Mouse (Mus musculus) neural tube, embryonic 13.5 days (tissue): ENCODE results near the gene Calhm6. TPM values are rescaled to one million over a fixed set of nuclear protein-coding genes. Genes with fewer than 3 reads are reported as not detected.

Experiments used
- ATAC-seq: fragments of 200-750 bp; cut with Nextera tagmentation; 2 replicates; pipeline ENCODE4 v1.8.0; 2017; ENCODE audit warnings: low read depth, mild to moderate bottlenecking, moderate TSS enrichment, moderate library complexity
- H3K27ac ChIP-seq: fragments of 300-500 bp; sonication (generic); replicated peaks from 2 replicates; pipeline ENCODE4 v1.5.1; 2015; ENCODE audit warnings: moderate library complexity, mild to moderate bottlenecking, inconsistent platforms
- H3K27me3 ChIP-seq: fragments of 300-500 bp; sonication (generic); 2 replicates; pipeline ENCODE4 v1.6.1; 2015; ENCODE audit warnings: mild to moderate bottlenecking, inconsistent platforms
- H3K36me3 ChIP-seq: fragments of 300-500 bp; sonication (generic); 2 replicates; pipeline ENCODE4 v1.6.1; 2015; ENCODE audit warnings: mild to moderate bottlenecking, inconsistent platforms
- H3K4me1 ChIP-seq: fragments of 300-500 bp; sonication (generic); replicated peaks from 2 replicates; pipeline ENCODE4 v1.6.1; 2015; ENCODE audit warnings: inconsistent platforms
- H3K4me2 ChIP-seq: fragments of 300-500 bp; sonication (generic); 2 replicates; pipeline ENCODE4 v1.6.1; 2015; ENCODE audit warnings: inconsistent platforms, mild to moderate bottlenecking, moderate library complexity
- H3K4me3 ChIP-seq: fragments of 300-500 bp; sonication (generic); 2 replicates; pipeline ENCODE4 v1.5.1; 2015; ENCODE audit warnings: mild to moderate bottlenecking, inconsistent platforms
- H3K9ac ChIP-seq: fragments of 300-500 bp; sonication (generic); 2 replicates; pipeline ENCODE4 v1.6.1; 2015; ENCODE audit warnings: moderate library complexity, mild to moderate bottlenecking, inconsistent platforms
- H3K9me3 ChIP-seq: fragments of 300-500 bp; sonication (generic); 2 replicates; pipeline ENCODE4 v1.6.1; 2016; ENCODE audit warnings: inconsistent platforms
- WGBS: fragments of 180-500 bp; shearing (Covaris S2); methylation state at CpG from one replicate; pipeline ENCODE4 v1.1.7; 2015; 5-methylcytosine and 5-hydroxymethylcytosine counted together
- polyA plus RNA-seq: library from polyadenylated mRNA; unstranded; fragments of >200 nt; fragmentation: Nextera tagmentation; extraction: Ambion mirVana; gene quantifications from 2 replicates; pipeline ENCODE4 v1.2.1, GENCODE M21; 2015

Calhm6 gene
- polyA plus RNA-seq: 0.24 and 0.92 TPM in 2 replicates

GRCm38 (mm10) chr10:34127392-34128378, at the start of gene Calhm6:
Gene Calhm6, minus strand, starts transcription at chr10:34127984.
- H3K4me1 ChIP-seq: peaks cover 9% of the 10 kb centered on the region; the same call in 1 of the 2 replicates
- peak; percentile 88 for ATAC-seq
- H3K27ac ChIP-seq: no peak within 1 kb of the TSS
- peak within 1 kb of the TSS; percentile 79 for H3K4me2 ChIP-seq
- no peaks in the 10 kb centered on the region for H3K27me3 ChIP-seq
- H3K4me3 ChIP-seq: peak within 1 kb of the TSS; percentile 52
- H3K9me3 ChIP-seq: 0 out of 2 replicates have a peak, but pooled peaks cover 3% of the 10 kb centered on the region
- H3K36me3 ChIP-seq: no peaks in the 10 kb centered on the region
- 17% methylated on average over 44 of the region's 44 CpGs for WGBS
- H3K9ac ChIP-seq: peak within 1 kb of the TSS; percentile 66

- Histone ChIP-seq H3K4me1 (no peaks in the 10 kb centered on the region), H3K4me2 (no peak overlapping the region), H3K9me3 (no peaks in the 10 kb centered on the region), H3K4me3 (no peak overlapping the region), H3K36me3 (no peaks in the 10 kb centered on the region), H3K27me3 (no peaks in the 10 kb centered on the region), H3K27ac (no peak overlapping the region), H3K9ac (no peak overlapping the region)
- no peak for ATAC-seq
- WGBS: 59% methylated on average over 8 of the region's 8 CpGs
Measured at GRCm38 (mm10) chr10:34175870-34176606, 48.3 kb upstream of the Calhm6 start.

GRCm38 (mm10) chr10:34172663-34173282, 45.0 kb upstream of the Calhm6 start:
- Histone ChIP-seq H3K27me3 (no peaks in the 10 kb centered on the region), H3K27ac (no peak overlapping the region), H3K9me3 (no peaks in the 10 kb centered on the region), H3K4me1 (no peaks in the 10 kb centered on the region), H3K9ac (no peak overlapping the region), H3K4me3 (no peak overlapping the region), H3K36me3 (no peaks in the 10 kb centered on the region), H3K4me2 (no peak overlapping the region)
- WGBS: 82% methylated on average over 4 of the region's 4 CpGs
- ATAC-seq: no peak

- ATAC-seq: no peak
- 89% methylated on average over 4 of the region's 4 CpGs for WGBS
- no peak overlapping the region for H3K27ac ChIP-seq
Measured at GRCm38 (mm10) chr10:34171660-34172059, 43.9 kb upstream of the Calhm6 start.

GRCm38 (mm10) chr10:34171191-34171590, 43.4 kb upstream of the Calhm6 start:
- Histone ChIP-seq H3K9me3 (no peaks in the 10 kb centered on the region), H3K4me3 (no peak overlapping the region), H3K4me1 (no peaks in the 10 kb centered on the region), H3K27me3 (no peaks in the 10 kb centered on the region), H3K4me2 (no peak overlapping the region), H3K9ac (no peak overlapping the region), H3K27ac (no peak overlapping the region), H3K36me3 (no peaks in the 10 kb centered on the region)
- 91% methylated on average over 3 of the region's 3 CpGs for WGBS
- ATAC-seq: no peak

More at GRCm38 (mm10) chr10:34171660-34172059, 43.9 kb upstream of the Calhm6 start:
- no peaks in the 10 kb centered on the region for H3K4me1 ChIP-seq
- H3K4me2 ChIP-seq: no peak overlapping the region
- H3K9ac ChIP-seq: no peak overlapping the region
- no peaks in the 10 kb centered on the region for H3K9me3 ChIP-seq
- H3K27me3 ChIP-seq: no peaks in the 10 kb centered on the region
- no peaks in the 10 kb centered on the region for H3K36me3 ChIP-seq
- no peak overlapping the region for H3K4me3 ChIP-seq

GRCm38 (mm10) chr10:34166971-34167370, 39.2 kb upstream of the Calhm6 start:
- Histone ChIP-seq H3K27ac (no peak overlapping the region), H3K9ac (no peak overlapping the region), H3K9me3 (no peaks in the 10 kb centered on the region), H3K4me1 (no peaks in the 10 kb centered on the region), H3K4me3 (no peak overlapping the region), H3K4me2 (no peak overlapping the region), H3K36me3 (no peaks in the 10 kb centered on the region), H3K27me3 (no peaks in the 10 kb centered on the region)
- ATAC-seq: no peak
- WGBS: 87% methylated on average over 2 of the region's 2 CpGs

GRCm38 (mm10) chr10:34155796-34156554, 28.2 kb upstream of the Calhm6 start:
- 77% methylated on average over 12 of the region's 12 CpGs for WGBS
- Histone ChIP-seq H3K4me3 (no peak overlapping the region), H3K27me3 (no peaks in the 10 kb centered on the region), H3K4me2 (no peak overlapping the region), H3K27ac (no peak overlapping the region), H3K9ac (no peak overlapping the region), H3K9me3 (no peaks in the 10 kb centered on the region), H3K4me1 (no peaks in the 10 kb centered on the region), H3K36me3 (no peaks in the 10 kb centered on the region)
- ATAC-seq: no peak

GRCm38 (mm10) chr10:34151827-34152226, 24.0 kb upstream of the Calhm6 start:
- H3K27me3 ChIP-seq: no peaks in the 10 kb centered on the region
- H3K4me3 ChIP-seq: no peak overlapping the region
- no peaks in the 10 kb centered on the region for H3K36me3 ChIP-seq
- no peak overlapping the region for H3K27ac ChIP-seq
- H3K4me2 ChIP-seq: no peak overlapping the region
- peaks cover 6% of the 10 kb centered on the region; the same call in 1 of the 2 replicates for H3K4me1 ChIP-seq
- no peak for ATAC-seq
- H3K9ac ChIP-seq: no peak overlapping the region
- no peaks in the 10 kb centered on the region for H3K9me3 ChIP-seq
- WGBS: 89% methylated on average over 3 of the region's 3 CpGs

GRCm38 (mm10) chr10:34150454-34150853, 22.7 kb upstream of the Calhm6 start:
- WGBS: 39% methylated on average over 6 of the region's 6 CpGs
- Histone ChIP-seq H3K4me3 (no peak overlapping the region), H3K4me1 (peaks cover 6% of the 10 kb centered on the region; the same call in 1 of the 2 replicates), H3K9ac (no peak overlapping the region), H3K27me3 (no peaks in the 10 kb centered on the region), H3K27ac (no peak overlapping the region), H3K36me3 (no peaks in the 10 kb centered on the region), H3K9me3 (no peaks in the 10 kb centered on the region), H3K4me2 (no peak overlapping the region)
- ATAC-seq: no peak

GRCm38 (mm10) chr10:34149772-34150171, 22.0 kb upstream of the Calhm6 start:
- Histone ChIP-seq H3K9ac (no peak overlapping the region), H3K36me3 (no peaks in the 10 kb centered on the region), H3K27ac (no peak overlapping the region), H3K27me3 (no peaks in the 10 kb centered on the region), H3K4me3 (no peak overlapping the region), H3K4me2 (no peak overlapping the region), H3K4me1 (peaks cover 6% of the 10 kb centered on the region; the same call in 1 of the 2 replicates), H3K9me3 (no peaks in the 10 kb centered on the region)
- WGBS: 74% methylated on average over 3 of the region's 3 CpGs
- ATAC-seq: no peak

GRCm38 (mm10) chr10:34141693-34142092, 13.9 kb upstream of the Calhm6 start:
- no peak for ATAC-seq
- no peak overlapping the region for H3K4me3 ChIP-seq
- no peaks in the 10 kb centered on the region; the same call in 1 of the 2 replicates for H3K9me3 ChIP-seq
- no peaks in the 10 kb centered on the region for H3K4me1 ChIP-seq
- H3K27me3 ChIP-seq: no peaks in the 10 kb centered on the region
- WGBS: 85% methylated on average over 2 of the region's 2 CpGs
- no peaks in the 10 kb centered on the region for H3K36me3 ChIP-seq
- H3K27ac ChIP-seq: no peak overlapping the region
- H3K9ac ChIP-seq: no peak overlapping the region
- H3K4me2 ChIP-seq: no peak overlapping the region
